26 mouse cellular contexts compared by ENCODE assay signal in genomic region chr10:94625606-94626005, GRCm38 (mm10).
"Had no signal": no experiment of that assay in that cellular context is flagged by ENCODE, and none has a peak within 500 bp of the region (broad histone marks: within the 10 kb centered on the region; RNA-seq: fewer than 3 reads in every experiment).

No protein-coding gene starts in this region.

- H3K36me3 ChIP-seq: heart, embryonic 13.5 days; heart, embryonic 15.5 days; hindbrain, embryonic 12.5 days; intestine, embryonic 15.5 days; kidney, embryonic 15.5 days; limb, embryonic 13.5 days; limb, embryonic 15.5 days; liver, embryonic 13.5 days had no signal

- H3K4me1 ChIP-seq: intestine, embryonic 15.5 days; liver, embryonic 13.5 days had no signal

- H3K4me2 ChIP-seq: heart, embryonic 11.5 days; heart, embryonic 13.5 days; heart, embryonic 15.5 days; hindbrain, embryonic 12.5 days; hindbrain, embryonic 14.5 days; intestine, embryonic 15.5 days; kidney, embryonic 15.5 days; limb, embryonic 13.5 days; limb, embryonic 15.5 days; liver, embryonic 13.5 days had no signal

- H3K4me3 ChIP-seq: heart, adult 2 months; heart, embryonic 13.5 days; heart, embryonic 15.5 days; hindbrain, embryonic 12.5 days; intestine, embryonic 15.5 days; kidney, embryonic 15.5 days; limb, embryonic 13.5 days; limb, embryonic 15.5 days; liver, embryonic 13.5 days had no signal

- H3K9me3 ChIP-seq: heart, embryonic 13.5 days; heart, embryonic 15.5 days; hindbrain, embryonic 12.5 days; intestine, embryonic 15.5 days; kidney, embryonic 15.5 days; limb, embryonic 13.5 days; limb, embryonic 15.5 days; liver, embryonic 13.5 days had no signal

- H3K27ac ChIP-seq: heart, adult 2 months; heart, embryonic 13.5 days; heart, embryonic 15.5 days; hindbrain, embryonic 12.5 days; hindbrain, embryonic 14.5 days; intestine, embryonic 15.5 days; kidney, embryonic 15.5 days; kidney, postnatal 0 days; limb, embryonic 13.5 days; limb, embryonic 15.5 days; liver, embryonic 13.5 days had no signal

- DNase-seq: forebrain, postnatal 0 days; gastrocnemius, postnatal 14 days; gastrocnemius, postnatal 36 days; heart, adult 2 months; heart, postnatal 14 days; heart, postnatal 36 days; kidney, adult 11 months; kidney, adult 2 months; kidney, adult 9 months; kidney, postnatal 14 days; kidney, postnatal 36 days; layer of hippocampus, adult 9-11 months; layer of hippocampus, postnatal 36 days; left cerebral cortex, postnatal 4 days; liver, embryonic 13.5 days had no signal

- ATAC-seq: forebrain, postnatal 0 days; hindbrain, embryonic 16.5 days; intestine, embryonic 15.5 days had no signal

- H3K9ac ChIP-seq: forebrain, postnatal 0 days; heart, embryonic 13.5 days; heart, embryonic 15.5 days; hindbrain, embryonic 12.5 days; hindbrain, embryonic 14.5 days; intestine, embryonic 15.5 days; kidney, embryonic 15.5 days; limb, embryonic 13.5 days; limb, embryonic 15.5 days; liver, embryonic 13.5 days had no signal
